Mouse (Mus musculus) olfactory bulb, adult 2 months (tissue): ENCODE results near the gene Pla2g1b. TPM values are rescaled to one million over a fixed set of nuclear protein-coding genes. Genes with fewer than 3 reads are reported as not detected.
"Not testable (repeated sequence)": the region's sequence is repeated elsewhere in the genome, so short reads cannot be mapped to it uniquely, and the experiment has no call there.

Source experiments
- H3K27ac ChIP-seq: fragments of 200-500 bp; 2 replicates; pipeline ENCODE4 v1.5.1; 2012; ENCODE audit warnings: low read depth, low read length; ENCODE audit not compliant: insufficient read depth
- H3K4me1 ChIP-seq: fragments of 200-500 bp; 2 replicates; pipeline ENCODE4 v1.6.1; 2012; ENCODE audit warnings: low read length; ENCODE audit not compliant: control insufficient read depth, insufficient read depth
- H3K4me3 ChIP-seq: fragments of 200-500 bp; 2 replicates; pipeline ENCODE4 v1.5.1; 2012; ENCODE audit warnings: mild to moderate bottlenecking, low read depth, low read length, moderate library complexity; ENCODE audit not compliant: insufficient read depth
- CTCF ChIP-seq: fragments of 200-500 bp; IDR thresholded peaks from 2 replicates; pipeline ENCODE4 v1.5.1; 2012; ENCODE audit warnings: low read depth, mild to moderate bottlenecking, low read length, moderate library complexity; ENCODE audit not compliant: insufficient read depth
- POLR2A ChIP-seq: fragments of 200-500 bp; IDR thresholded peaks from 2 replicates; pipeline ENCODE4 v1.6.1; 2012; ENCODE audit warnings: mild to moderate bottlenecking, low read depth, low read length, moderate library complexity; ENCODE audit not compliant: insufficient read depth
- WGBS: fragments of 180-500 bp; shearing (Covaris S2); methylation state at CpG from one replicate; pipeline ENCODE4 v1.1.7; 2018; 5-methylcytosine and 5-hydroxymethylcytosine counted together
- polyA plus RNA-seq: library from polyadenylated mRNA; stranded (reverse); fragments of >200 nt; gene quantifications from 2 replicates; pipeline ENCODE4 v1.2.4, GENCODE M21; 2012; ENCODE audit warnings: low replicate concordance; ENCODE audit not compliant: missing spikeins, insufficient read depth, insufficient read length

Pla2g1b gene
- polyA plus RNA-seq, 1 experiment, result not detected

DNA sequence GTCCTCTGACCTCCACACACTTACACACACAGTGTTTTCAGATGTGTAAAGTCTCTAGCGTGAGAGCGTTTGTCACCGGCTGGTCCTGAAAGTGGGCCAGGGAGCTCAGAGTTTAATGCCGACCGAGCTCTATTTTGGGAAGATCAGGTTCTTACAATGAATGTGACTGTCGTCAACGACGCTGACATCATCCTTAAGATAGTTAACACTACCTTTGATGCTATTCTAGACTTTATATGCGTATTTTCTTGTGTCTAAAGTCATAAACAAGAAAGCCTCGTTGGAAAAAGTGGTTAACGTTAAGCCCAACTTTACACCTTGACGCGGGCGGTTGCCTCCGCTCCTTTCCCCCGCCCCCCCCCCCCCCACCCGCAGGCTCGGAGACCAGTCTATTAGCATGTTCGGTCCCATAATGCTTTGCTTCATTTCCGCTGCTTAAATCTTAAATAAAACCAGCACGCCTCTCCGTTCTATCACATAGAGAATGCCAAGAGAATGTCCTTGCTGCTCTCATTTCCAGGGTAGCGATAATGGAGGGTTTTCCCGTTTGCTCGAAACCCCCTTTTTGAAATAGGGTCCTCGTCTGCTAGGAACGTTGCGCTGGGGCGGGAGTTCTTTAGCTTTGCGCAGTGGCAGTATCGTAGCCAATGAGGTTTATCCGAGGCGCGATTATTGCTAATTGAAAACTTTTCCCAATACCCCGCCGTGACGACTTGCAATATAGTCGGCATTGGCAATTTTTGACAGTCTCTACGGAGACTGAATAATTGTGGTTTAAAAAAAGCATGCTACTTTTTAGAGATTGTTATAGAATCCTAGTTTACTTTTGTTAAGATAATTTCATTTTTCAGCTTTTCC, 23.0 kb downstream of the Pla2g1b start:
- TF ChIP-seq POLR2A (peak; percentile 74), CTCF (no peak)

DNA sequence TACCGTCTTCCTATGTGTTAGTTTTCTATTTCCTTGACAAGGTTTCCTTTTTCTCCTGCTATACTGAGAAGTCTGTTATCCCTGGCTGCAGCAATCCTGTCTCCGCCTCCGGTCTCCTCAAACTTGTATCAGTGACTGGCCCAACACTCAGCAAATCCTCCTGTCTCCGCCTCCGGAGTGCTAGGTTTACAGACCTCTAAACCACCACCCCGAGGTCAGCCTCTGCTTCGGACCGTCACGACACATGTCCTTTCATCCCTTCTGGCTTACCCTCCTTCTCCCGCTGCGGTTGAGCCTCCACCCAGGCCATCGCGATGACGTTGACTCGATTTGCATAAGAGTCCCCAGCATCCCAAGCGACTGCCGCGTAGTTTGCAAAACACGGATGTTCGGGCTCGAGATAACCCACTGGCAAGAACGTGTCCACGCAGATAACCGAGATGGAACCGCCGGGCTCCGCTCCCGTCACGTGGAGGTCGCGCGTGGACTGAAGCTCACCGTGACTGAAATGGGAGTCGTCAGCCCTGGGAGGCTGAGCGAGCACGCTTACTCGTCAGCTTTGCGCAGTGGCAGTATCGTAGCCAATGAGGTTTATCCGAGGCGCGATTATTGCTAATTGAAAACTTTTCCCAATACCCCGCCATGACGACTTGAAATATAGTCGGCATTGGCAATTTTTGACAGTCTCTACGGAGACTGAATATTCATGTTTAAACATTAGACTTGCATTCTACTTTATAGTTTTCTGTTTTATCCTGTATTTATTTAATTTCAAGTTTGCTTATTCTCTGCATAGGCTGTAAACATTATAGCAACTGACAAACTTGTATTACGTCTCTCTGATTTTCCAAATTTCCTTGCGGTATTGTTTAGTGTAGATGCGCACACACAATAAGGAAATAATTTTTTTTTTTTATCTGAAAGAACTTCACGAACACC, 23.9 kb downstream of the Pla2g1b start:
- Histone ChIP-seq H3K27ac (peak overlapping the region; percentile 100), H3K4me3 (peak overlapping the region; percentile 47), H3K4me1 (peaks cover 13% of the 10 kb centered on the region)
- TF ChIP-seq CTCF (no peak), POLR2A (0 out of 2 replicates have a peak, but pooled peaks have one; percentile 27)
- under 1% methylated on average over 50 of the region's 50 CpGs for WGBS

More for the DNA sequence above, 23.0 kb downstream of the Pla2g1b start:
- Histone ChIP-seq H3K27ac (peak overlapping the region; percentile 100), H3K4me1 (peaks cover 13% of the 10 kb centered on the region), H3K4me3 (peak overlapping the region; percentile 35)
- WGBS, result under 1% methylated on average over 39 of the region's 39 CpGs

DNA sequence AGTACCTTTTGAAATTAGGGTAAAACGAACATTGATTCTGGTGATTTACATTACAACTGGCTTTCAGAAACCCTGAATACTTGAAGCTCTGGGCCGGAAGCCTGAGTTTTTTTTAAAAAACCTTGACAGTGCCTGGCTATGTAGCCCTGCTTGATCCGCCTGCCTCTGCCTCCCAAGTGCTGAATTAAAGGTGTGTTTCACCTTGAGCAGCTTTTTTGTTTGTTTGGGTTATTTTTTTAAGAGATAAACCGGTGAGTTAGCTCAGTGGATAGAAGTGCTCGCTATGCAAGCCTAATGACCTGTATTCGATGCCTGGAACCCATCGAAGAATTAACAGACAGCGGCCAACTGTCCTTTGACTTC, 24.6 kb downstream of the Pla2g1b start:
- H3K4me1 ChIP-seq, result peaks cover 13% of the 10 kb centered on the region
- no peak overlapping the region for H3K4me3 ChIP-seq
- no peak for TF ChIP-seq CTCF
- TF ChIP-seq POLR2A, result no peak
- H3K27ac ChIP-seq, result no peak overlapping the region
- WGBS, result 10% methylated on average over 8 of the region's 8 CpGs

DNA sequence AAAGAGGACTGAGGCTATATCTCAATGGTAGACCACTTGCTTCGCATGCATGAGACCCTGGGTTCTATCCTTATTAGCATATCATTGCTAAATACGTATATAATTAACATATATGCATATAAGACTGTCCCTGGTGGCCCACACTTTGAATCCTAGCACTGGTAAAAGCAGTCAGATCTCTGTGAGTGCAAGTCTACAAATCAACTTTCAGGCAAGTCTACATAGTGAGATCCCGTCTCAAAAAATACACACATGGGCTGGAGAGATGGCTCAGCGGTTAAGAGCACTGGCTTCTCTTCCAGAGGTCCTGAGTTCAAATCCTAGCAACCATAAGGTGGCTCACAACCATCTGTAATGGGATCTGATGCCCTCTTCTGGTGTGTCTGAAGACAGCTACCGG, 25.0 kb downstream of the Pla2g1b start:
- TF ChIP-seq CTCF (no peak), POLR2A (no peak)
- whole genome bisulfite sequencing, result 32% methylated on average over 5 of the region's 5 CpGs
- H3K4me3 ChIP-seq, result no peak overlapping the region
- H3K4me1 ChIP-seq, result peaks cover 13% of the 10 kb centered on the region
- no peak overlapping the region for H3K27ac ChIP-seq

DNA sequence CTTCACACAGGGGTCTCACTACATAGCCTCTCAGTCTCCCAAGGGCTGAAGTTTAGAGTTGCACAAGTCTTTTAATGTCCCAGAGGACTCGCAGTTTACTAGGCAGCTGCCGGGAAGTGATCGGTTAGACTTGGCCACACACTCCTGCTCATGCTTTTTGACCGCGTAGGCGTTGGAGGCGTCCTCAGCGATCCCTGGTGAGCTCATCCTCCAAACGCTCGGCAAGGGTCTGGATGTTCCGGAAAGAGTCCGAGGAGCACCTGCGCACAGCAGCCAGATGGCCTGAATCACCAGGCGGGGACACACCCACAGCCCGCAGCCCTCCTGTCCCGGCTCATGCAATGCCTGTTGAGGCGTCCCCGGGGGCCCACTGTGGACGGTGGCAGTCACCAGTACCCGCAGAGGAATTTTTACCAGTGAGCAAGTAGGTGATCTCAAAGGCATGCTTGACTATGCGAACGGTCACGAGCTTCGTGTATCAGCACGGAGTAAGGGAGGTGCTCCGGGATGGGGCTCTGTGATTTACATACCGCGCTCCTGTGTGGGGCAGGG, 25.8 kb downstream of the Pla2g1b start:
- TF ChIP-seq CTCF, result no peak
- TF ChIP-seq POLR2A, result no peak
- Histone ChIP-seq H3K27ac (no peak overlapping the region), H3K4me3 (no peak overlapping the region), H3K4me1 (peaks cover 13% of the 10 kb centered on the region)
- WGBS, result 5% methylated on average over 28 of the region's 28 CpGs

DNA sequence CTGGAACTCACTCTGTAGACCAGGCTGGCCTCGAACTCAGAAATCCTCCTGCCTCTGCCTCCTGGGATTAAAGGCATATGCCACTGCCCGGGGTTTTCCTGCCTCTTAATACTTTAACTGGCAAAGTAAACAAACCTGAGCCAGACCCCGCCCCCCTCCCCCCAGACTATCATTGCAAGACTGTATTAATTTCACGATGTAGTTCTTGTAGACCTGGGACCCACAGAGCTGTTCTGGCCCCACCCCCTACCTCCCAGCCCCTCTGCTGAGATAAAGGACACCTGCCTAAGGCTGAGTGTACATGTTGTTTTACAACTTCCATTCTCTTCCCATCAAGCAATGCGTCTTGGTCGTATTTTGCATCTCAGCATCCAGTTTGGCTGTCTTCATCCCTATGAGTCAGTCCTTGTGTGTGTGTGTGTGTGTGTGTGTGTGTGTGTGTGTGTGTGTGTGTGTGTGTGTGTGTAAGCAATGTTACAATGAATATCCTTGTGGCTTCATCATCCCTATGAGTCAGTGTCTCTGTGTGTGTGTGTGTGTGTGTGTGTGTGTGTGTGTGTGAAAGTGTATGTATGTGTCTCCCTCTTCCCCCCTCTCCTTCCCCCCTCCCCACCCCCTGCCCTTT, 26.8 kb downstream of the Pla2g1b start:
- Histone ChIP-seq H3K27ac (no peak overlapping the region), H3K4me3 (no peak overlapping the region), H3K4me1 (peaks cover 15% of the 10 kb centered on the region)
- no peak for TF ChIP-seq CTCF
- TF ChIP-seq POLR2A, result no peak
- 67% methylated on average over 6 of the region's 6 CpGs for WGBS

DNA sequence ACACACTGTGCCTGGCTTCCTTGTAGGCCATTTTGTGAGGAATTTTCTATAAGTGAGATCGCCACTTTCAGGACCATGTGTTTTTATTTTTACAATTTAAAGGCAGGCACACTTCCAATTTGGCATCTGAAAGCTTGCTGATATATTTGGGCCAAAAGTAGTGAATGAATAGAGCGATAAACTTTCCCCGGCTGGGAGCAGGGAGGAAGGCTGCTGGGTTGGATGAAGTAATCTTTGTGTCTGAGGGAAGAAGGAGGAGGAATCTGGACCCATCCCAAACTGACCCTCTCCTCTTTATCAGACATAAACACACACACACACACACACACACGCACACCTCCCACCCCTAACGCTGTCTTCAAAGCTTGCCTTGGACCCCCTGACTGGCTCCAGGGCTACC, 27.4 kb downstream of the Pla2g1b start:
- no peak for TF ChIP-seq CTCF
- no peak for TF ChIP-seq POLR2A
- no peak overlapping the region for H3K27ac ChIP-seq
- 43% methylated on average over 5 of the region's 5 CpGs for WGBS
- no peak overlapping the region for H3K4me3 ChIP-seq
- peaks cover 15% of the 10 kb centered on the region for H3K4me1 ChIP-seq

DNA sequence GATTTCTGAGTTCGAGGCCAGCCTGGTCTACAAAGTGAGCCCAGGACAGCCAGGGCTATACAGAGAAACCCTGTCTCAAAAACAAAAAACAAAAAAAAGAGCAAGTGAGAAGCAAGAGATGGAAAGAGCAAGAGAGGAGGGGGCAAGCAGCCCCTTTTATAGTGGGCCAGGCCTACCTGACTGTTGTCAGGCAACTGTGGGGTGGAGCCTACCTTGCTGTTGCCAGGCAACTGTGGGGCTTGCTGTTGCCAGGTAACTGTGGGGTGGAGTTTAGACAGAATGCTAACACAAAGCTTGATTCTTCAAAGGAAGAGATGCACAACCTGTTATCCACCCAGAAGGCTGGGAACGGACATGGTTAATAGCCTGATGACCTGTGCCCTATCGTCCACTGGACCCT, 29.6 kb downstream of the Pla2g1b start:
- WGBS, result 78% methylated on average over 3 of the region's 3 CpGs
- peaks cover 12% of the 10 kb centered on the region for H3K4me1 ChIP-seq
- not testable (repeated sequence) for H3K4me3 ChIP-seq, H3K27ac ChIP-seq

DNA sequence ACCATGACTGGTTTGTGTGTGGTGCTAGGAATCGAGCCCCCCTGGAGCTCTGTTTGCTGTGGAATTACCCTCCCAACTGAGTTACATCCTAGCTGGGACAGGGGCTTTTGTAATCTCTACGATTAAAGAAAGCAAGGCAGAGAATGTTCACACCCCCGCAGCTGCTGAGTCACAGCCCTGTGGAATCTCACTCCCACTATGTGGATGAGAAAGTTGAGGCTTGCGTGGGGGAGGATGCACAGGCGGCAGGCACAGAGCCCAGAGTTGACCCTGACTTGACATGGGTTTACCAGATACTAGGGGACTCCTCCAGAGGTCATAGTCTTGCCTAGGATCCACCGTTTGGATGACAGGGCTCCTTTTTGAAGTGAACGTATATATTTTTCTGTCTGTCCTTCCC, 31.0 kb downstream of the Pla2g1b start:
- peaks cover 7% of the 10 kb centered on the region for H3K4me1 ChIP-seq
- H3K4me3 ChIP-seq, result no peak overlapping the region
- WGBS, result 64% methylated on average over 7 of the region's 7 CpGs
- no peak for TF ChIP-seq CTCF
- no peak for TF ChIP-seq POLR2A
- H3K27ac ChIP-seq, result no peak overlapping the region
